Mouse (Mus musculus) activated CD4-positive, CD25-positive, alpha-beta regulatory T cell, adult 4 months (primary cell): ENCODE data around the gene Rad18. TPM values are rescaled to one million over a fixed set of nuclear protein-coding genes. Genes with fewer than 3 reads are reported as not detected.
"Not testable (repeated sequence)": the region's sequence is repeated elsewhere in the genome, so short reads cannot be mapped to it uniquely, and the experiment has no call there.

Source experiments
- ATAC-seq: one replicate; pipeline ENCODE4 v1.8.0; 2017
- polyA plus RNA-seq, 2 experiments: library from polyadenylated mRNA; unstranded; fragments of 100-300 nt; shearing (Covaris generic); gene quantifications; one replicate each; pipeline ENCODE4 v1.2.1; 2017

The Rad18 gene
- 10 to 100 TPM; 40.5 to 44.4 TPM for polyA plus RNA-seq

GRCm38 (mm10) chr6:112696056-112696950, at the start of gene Rad18:
TSS of gene Rad18 (minus strand) at chr6:112696686.
- peak; percentile 93 for ATAC-seq

GRCm38 (mm10) chr6:112742297-112742696, 45.8 kb upstream of the Rad18 start:
- no peak for ATAC-seq

- ATAC-seq = no peak
Observed at GRCm38 (mm10) chr6:112741766-112742165, 45.3 kb upstream of the Rad18 start.

- ATAC-seq = no peak
Observed at GRCm38 (mm10) chr6:112739635-112740034, 43.1 kb upstream of the Rad18 start.

GRCm38 (mm10) chr6:112738924-112739323, 42.4 kb upstream of the Rad18 start:
- ATAC-seq = no peak

GRCm38 (mm10) chr6:112736471-112736870, 40.0 kb upstream of the Rad18 start:
- ATAC-seq = no peak

- no peak for ATAC-seq
Observed at GRCm38 (mm10) chr6:112735054-112735453, 38.6 kb upstream of the Rad18 start.

- no peak for ATAC-seq
Observed at GRCm38 (mm10) chr6:112733942-112734341, 37.5 kb upstream of the Rad18 start.

GRCm38 (mm10) chr6:112732434-112732833, 35.9 kb upstream of the Rad18 start:
- ATAC-seq = no peak

GRCm38 (mm10) chr6:112731386-112731785, 34.9 kb upstream of the Rad18 start:
- no peak for ATAC-seq

- ATAC-seq = no peak
Observed at GRCm38 (mm10) chr6:112728760-112729422, 32.4 kb upstream of the Rad18 start.

- ATAC-seq = no peak
Observed at GRCm38 (mm10) chr6:112725468-112725867, 29.0 kb upstream of the Rad18 start.

- no peak for ATAC-seq
Observed at GRCm38 (mm10) chr6:112720409-112721080, 24.1 kb upstream of the Rad18 start.

- no peak for ATAC-seq
Observed at GRCm38 (mm10) chr6:112719983-112720382, 23.5 kb upstream of the Rad18 start.

GRCm38 (mm10) chr6:112717168-112717567, 20.7 kb upstream of the Rad18 start:
- no peak for ATAC-seq

GRCm38 (mm10) chr6:112713951-112714350, 17.5 kb upstream of the Rad18 start:
- ATAC-seq = no peak

- ATAC-seq = not testable (repeated sequence)
Observed at GRCm38 (mm10) chr6:112702296-112702695, 5.8 kb upstream of the Rad18 start.

GRCm38 (mm10) chr6:112700392-112700791, 3.9 kb upstream of the Rad18 start:
- no peak for ATAC-seq

- ATAC-seq = no peak
Observed at GRCm38 (mm10) chr6:112699115-112699514, 2.6 kb upstream of the Rad18 start.

- no peak for ATAC-seq
Observed at GRCm38 (mm10) chr6:112694492-112694891, 2.0 kb downstream of the Rad18 start.

GRCm38 (mm10) chr6:112691523-112691922, 5.0 kb downstream of the Rad18 start:
- no peak for ATAC-seq

GRCm38 (mm10) chr6:112688033-112688432, 8.5 kb downstream of the Rad18 start:
- ATAC-seq = no peak

- ATAC-seq = no peak
Observed at GRCm38 (mm10) chr6:112686485-112686884, 10.0 kb downstream of the Rad18 start.
